Mouse (Mus musculus): ENCODE results near the gene Sik3. TPM values are rescaled to one million over a fixed set of nuclear protein-coding genes. Genes with fewer than 3 reads are reported as not detected.

Gene Sik3
- polyA plus RNA-seq, 1 experiment from 2014 or later = 11.5 TPM

DNA sequence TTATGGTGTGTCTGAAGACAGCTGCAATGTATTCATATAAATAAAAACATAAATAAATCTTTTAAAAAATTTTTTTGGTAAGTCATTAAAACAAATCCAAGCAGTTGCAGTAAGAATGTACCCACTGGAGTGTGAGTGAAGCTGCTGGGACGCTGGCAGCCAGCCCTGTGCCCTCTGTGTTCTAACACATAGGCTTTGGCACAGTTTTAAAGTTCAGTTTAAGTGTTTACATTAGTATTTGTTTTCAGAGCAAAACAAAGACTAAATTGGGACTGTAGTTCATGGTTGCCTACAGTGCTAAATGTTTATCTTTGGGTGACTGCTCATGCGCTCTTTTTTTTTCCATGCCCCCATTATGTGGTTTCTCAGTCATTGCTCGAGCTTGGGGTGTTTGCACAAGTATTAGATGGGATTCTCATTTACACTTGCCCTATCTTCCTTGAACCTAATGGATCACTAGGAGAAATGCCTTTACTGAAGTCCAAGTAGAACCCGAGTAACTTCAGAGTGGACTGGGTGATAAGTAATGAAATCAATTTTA is 145.7 kb downstream of the Sik3 start:
- ATAC-seq (ENCODE audit: insufficient read depth, low FRiP score, low read depth) = no peak
- Histone ChIP-seq H3K4me3 (replicated peaks) (no peak overlapping the region), H3K9ac (no peak overlapping the region), H3K9me3 (no peaks in the 10 kb centered on the region), H3K36me3 (no peaks in the 10 kb centered on the region), H3K4me1 (peaks cover 9% of the 10 kb centered on the region; the same call in 1 of the 2 replicates), H3K27me3 (replicated peaks) (no peaks in the 10 kb centered on the region), H3K4me2 (no peak overlapping the region), H3K27ac (no peak overlapping the region)
- 59% methylated on average over 4 of the region's 4 CpGs for WGBS

DNA sequence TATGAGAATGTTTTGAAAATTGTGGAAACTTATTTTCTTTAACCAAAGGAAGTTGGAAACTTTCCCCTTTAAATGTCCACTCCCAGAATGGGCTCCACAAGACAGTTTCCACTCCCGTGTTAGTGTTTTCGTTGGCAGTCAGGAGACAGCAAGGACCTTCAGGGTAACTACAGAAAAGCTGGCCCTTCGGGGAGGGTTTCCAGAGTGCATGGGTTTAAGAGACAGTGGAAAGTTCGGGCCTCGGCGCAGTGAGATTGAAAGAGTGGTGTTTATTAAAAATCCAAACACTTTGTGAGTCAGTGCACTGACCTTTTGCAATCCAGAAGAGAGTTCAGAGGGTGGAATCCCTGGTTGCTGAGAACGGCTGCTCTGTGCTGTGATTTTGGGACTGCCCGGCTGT is 150.8 kb downstream of the Sik3 start:
- ATAC-seq (ENCODE audit: insufficient read depth, low FRiP score, low read depth) = no peak
- WGBS = 46% methylated on average over 8 of the region's 8 CpGs
- H3K9ac ChIP-seq = no peak overlapping the region

DNA sequence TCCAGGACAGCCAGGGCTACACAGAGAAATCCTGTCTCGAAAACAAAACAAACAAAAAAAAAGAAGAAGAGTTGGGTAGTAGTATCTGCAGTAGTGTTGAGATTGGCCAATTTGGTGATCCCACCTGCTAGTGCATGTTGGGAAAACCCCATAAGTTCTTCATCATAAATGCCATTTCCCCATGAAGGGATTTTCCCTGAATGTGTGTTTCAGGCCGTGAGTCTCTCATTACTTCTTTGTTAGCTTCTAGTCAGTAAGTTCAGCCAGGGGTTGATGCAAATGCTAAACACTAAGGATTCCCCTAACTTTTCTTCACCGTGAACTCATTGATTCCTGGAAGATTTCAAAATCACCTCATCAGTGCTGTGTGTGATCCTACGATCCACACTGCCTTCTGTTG is 156.2 kb downstream of the Sik3 start:
- no peaks in the 10 kb centered on the region for H3K27me3 ChIP-seq (replicated peaks)
- WGBS = 77% methylated on average over 4 of the region's 4 CpGs
- no peaks in the 10 kb centered on the region for H3K9me3 ChIP-seq
- no peak overlapping the region for H3K9ac ChIP-seq
- no peak overlapping the region for H3K4me3 ChIP-seq (replicated peaks)
- ATAC-seq (ENCODE audit: insufficient read depth, low FRiP score, low read depth) = no peak
- no peak overlapping the region for H3K27ac ChIP-seq
- no peaks in the 10 kb centered on the region for H3K36me3 ChIP-seq
- no peak overlapping the region for H3K4me2 ChIP-seq
- H3K4me1 ChIP-seq = no peaks in the 10 kb centered on the region

More for the DNA sequence above, 150.8 kb downstream of the Sik3 start:
- Histone ChIP-seq H3K4me1 (no peaks in the 10 kb centered on the region), H3K9me3 (no peaks in the 10 kb centered on the region), H3K27me3 (replicated peaks) (no peaks in the 10 kb centered on the region), H3K4me2 (no peak overlapping the region), H3K4me3 (replicated peaks) (no peak overlapping the region), H3K36me3 (no peaks in the 10 kb centered on the region), H3K27ac (peak overlapping the region; percentile 17; the same call in 1 of the 2 replicates)

DNA sequence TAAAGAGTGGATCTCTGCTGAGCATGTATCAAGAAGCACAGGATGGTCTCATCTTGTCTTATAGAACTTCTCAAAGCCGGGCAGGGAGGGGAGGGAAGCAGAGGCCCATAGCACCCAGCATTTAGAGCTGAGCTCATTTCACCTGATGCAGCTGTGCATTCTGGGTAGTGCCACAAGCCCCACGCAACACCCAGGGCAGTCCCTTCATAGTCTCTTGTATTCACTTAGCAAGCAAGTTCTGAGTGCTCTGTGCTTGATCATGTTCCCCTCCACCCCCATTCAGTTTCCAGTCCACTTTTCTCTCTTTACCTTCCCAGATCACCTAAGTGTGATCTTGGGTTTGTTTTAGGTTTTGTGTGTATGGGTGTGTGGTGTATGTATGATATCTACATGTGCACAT is 159.6 kb downstream of the Sik3 start:
- Histone ChIP-seq H3K4me2 (no peak overlapping the region), H3K4me1 (no peaks in the 10 kb centered on the region), H3K27ac (no peak overlapping the region), H3K9ac (no peak overlapping the region), H3K4me3 (replicated peaks) (no peak overlapping the region), H3K36me3 (no peaks in the 10 kb centered on the region), H3K9me3 (no peaks in the 10 kb centered on the region), H3K27me3 (replicated peaks) (no peaks in the 10 kb centered on the region)
- WGBS = 85% methylated on average over 2 of the region's 2 CpGs
- ATAC-seq (ENCODE audit: insufficient read depth, low FRiP score, low read depth) = no peak

DNA sequence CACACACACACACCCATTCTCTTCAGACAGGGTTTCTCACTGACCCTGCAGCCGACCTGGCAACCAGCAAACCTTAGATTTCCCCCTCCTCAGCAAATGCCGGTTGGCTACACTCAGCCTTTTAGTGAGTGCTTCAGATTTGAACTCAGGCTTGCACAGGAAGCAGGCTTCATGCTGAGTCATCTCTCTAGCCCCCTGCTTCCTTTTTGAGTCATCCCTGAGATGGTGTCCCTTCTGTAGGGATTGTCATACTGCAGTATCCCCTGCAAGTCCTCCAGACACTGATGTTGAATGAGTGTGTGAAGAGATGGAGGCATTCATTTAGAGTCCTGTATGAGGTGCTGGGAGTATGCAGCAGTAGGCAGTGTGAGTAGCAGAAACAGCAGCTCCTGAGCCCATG is 160.3 kb downstream of the Sik3 start:
- 37% methylated on average over 2 of the region's 2 CpGs for WGBS
- Histone ChIP-seq H3K4me3 (replicated peaks) (no peak overlapping the region), H3K27me3 (replicated peaks) (no peaks in the 10 kb centered on the region), H3K9ac (no peak overlapping the region), H3K36me3 (peaks cover 3% of the 10 kb centered on the region; the same call in 1 of the 2 replicates), H3K4me1 (no peaks in the 10 kb centered on the region), H3K9me3 (no peaks in the 10 kb centered on the region), H3K4me2 (no peak overlapping the region), H3K27ac (peak overlapping the region; percentile 67)
- ATAC-seq (ENCODE audit: insufficient read depth, low FRiP score, low read depth) = no peak

DNA sequence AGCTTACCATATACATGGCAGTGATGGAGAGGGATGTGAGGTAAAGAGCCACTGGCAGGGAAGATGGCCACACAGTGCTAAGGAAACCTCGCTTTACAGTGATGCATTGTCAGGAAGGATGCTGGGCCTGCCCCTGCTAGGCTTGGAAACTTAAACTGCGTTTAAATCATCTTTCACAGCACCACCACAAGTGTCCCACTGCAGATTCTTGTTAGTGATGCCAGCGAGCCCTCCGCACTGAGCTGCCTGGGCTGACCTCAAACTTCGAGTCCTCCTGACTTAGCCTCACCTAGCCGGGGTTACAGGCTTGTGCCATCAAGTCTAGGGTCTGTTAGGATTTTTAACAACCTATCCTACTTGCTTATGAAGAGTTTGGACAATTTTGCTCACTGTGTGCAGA is 161.3 kb downstream of the Sik3 start:
- no peak overlapping the region for H3K27ac ChIP-seq
- no peak overlapping the region for H3K4me3 ChIP-seq (replicated peaks)
- no peak for ATAC-seq (ENCODE audit: insufficient read depth, low FRiP score, low read depth)
- peaks cover 10% of the 10 kb centered on the region; the same call in 1 of the 2 replicates for H3K36me3 ChIP-seq
- H3K9ac ChIP-seq = no peak overlapping the region
- peaks cover 3% of the 10 kb centered on the region; the same call in 1 of the 2 replicates for H3K4me1 ChIP-seq
- no peak overlapping the region for H3K4me2 ChIP-seq
- WGBS = 80% methylated on average over 6 of the region's 6 CpGs
- no peaks in the 10 kb centered on the region for H3K27me3 ChIP-seq (replicated peaks)
- no peaks in the 10 kb centered on the region for H3K9me3 ChIP-seq

DNA sequence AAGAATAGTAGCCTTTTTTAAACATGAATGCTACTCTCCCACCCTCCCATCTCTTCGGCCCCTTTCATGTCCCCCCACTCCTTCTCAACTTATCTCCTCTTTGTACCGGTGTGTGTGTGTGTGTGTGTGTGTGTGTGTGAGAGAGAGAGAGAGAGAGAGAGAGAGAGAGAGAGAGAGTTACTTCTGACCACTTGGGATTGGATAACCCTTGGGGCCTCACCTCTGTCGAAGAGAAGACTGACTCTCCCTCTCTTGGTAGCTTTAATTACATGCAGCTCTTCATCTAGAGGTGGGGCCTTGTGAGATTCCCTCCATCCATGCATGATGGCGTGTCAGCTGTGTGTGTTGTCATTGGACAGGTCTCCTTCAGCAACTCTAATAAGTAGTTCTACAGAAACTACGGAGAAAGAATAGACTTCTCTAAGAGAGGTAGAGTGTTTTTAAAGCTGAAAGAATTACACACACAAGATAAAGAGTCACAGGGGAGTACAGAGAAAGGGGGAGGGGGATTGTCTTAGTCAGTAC is 162.2 kb downstream of the Sik3 start:
- Histone ChIP-seq H3K27me3 (replicated peaks) (no peaks in the 10 kb centered on the region), H3K4me3 (replicated peaks) (no peak overlapping the region), H3K27ac (no peak overlapping the region), H3K9me3 (no peaks in the 10 kb centered on the region), H3K36me3 (peaks cover 10% of the 10 kb centered on the region; the same call in 1 of the 2 replicates), H3K4me1 (peaks cover 3% of the 10 kb centered on the region; the same call in 1 of the 2 replicates), H3K4me2 (no peak overlapping the region), H3K9ac (no peak overlapping the region)
- ATAC-seq (ENCODE audit: insufficient read depth, low FRiP score, low read depth) = no peak
- WGBS = 74% methylated on average over 5 of the region's 5 CpGs

DNA sequence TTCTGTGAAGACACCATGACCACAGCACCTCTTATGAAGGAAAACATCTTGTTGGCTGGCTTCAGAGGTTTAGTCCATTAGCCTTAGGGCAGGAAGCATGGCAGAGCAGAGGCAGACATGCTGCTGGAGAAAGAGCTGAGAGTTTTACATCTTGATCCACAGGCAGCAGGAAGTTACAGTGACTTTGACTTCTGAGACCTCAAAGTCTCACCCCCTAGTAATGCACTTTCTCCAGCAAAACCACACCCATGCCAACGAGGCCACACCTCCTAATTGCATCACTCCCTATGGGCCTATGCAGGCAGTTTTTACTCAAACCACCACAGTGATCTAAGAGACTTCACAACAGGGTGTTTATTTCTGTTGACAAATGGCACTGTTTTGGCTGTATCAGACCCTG is 162.7 kb downstream of the Sik3 start:
- Histone ChIP-seq H3K36me3 (peaks cover 10% of the 10 kb centered on the region; the same call in 1 of the 2 replicates), H3K4me3 (replicated peaks) (no peak overlapping the region), H3K9me3 (no peaks in the 10 kb centered on the region), H3K27ac (no peak overlapping the region), H3K27me3 (replicated peaks) (no peaks in the 10 kb centered on the region), H3K9ac (no peak overlapping the region), H3K4me2 (no peak overlapping the region), H3K4me1 (peaks cover 3% of the 10 kb centered on the region; the same call in 1 of the 2 replicates)
- ATAC-seq (ENCODE audit: insufficient read depth, low FRiP score, low read depth) = no peak
- 37% methylated on average over 1 of the region's 1 CpGs for WGBS

DNA sequence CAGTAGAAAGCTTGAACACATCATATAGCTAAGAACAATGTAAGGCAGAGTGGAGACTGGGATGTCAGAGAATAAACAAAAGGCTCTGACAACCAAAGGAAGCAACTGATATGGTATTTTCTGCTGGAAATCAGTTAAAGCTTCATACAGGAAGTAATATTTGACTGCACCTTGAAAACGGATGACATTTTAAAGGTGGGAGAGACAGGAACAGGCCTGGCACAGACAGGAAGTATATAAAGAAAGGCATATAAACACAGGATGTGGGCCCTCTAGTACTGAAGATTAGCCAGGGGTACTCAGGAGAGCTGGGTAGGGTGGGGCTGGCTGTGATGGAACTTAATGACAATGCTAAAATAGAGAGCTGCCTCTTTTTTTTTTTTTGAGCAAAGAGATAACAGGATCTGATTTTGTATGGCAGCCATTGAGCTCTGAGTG is 163.3 kb downstream of the Sik3 start:
- H3K27me3 ChIP-seq (replicated peaks) = no peaks in the 10 kb centered on the region
- H3K9me3 ChIP-seq = no peaks in the 10 kb centered on the region
- H3K27ac ChIP-seq = no peak overlapping the region
- no peak overlapping the region for H3K9ac ChIP-seq
- ATAC-seq (ENCODE audit: insufficient read depth, low FRiP score, low read depth) = no peak
- peaks cover 10% of the 10 kb centered on the region; the same call in 1 of the 2 replicates for H3K36me3 ChIP-seq
- H3K4me2 ChIP-seq = no peak overlapping the region
- no peak overlapping the region for H3K4me3 ChIP-seq (replicated peaks)
- peaks cover 3% of the 10 kb centered on the region; the same call in 1 of the 2 replicates for H3K4me1 ChIP-seq
- 34% methylated on average over 1 of the region's 1 CpGs for WGBS

DNA sequence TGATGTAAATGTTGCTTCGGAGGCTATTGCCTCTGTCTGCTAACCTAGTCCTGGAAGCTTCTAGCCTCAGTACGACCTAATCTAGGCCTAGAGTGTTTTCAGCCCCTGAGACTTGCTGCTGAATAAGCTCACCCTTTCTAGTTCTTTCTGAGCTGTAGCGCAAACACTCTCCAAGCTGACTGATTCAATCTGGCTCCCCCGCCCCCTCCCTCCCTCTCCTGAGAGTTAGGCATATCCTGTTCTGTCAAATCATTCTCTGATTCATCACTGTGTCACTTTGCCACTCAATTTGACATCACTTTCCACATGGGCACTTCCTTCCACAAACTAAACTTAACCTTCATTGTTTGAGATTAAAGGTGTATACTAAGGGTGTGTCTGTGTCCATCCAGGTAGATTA is 164.0 kb downstream of the Sik3 start:
- WGBS = 81% methylated on average over 4 of the region's 4 CpGs
- H3K27ac ChIP-seq = no peak overlapping the region
- H3K9me3 ChIP-seq = no peaks in the 10 kb centered on the region
- H3K9ac ChIP-seq = no peak overlapping the region
- H3K27me3 ChIP-seq (replicated peaks) = no peaks in the 10 kb centered on the region
- peaks cover 3% of the 10 kb centered on the region; the same call in 1 of the 2 replicates for H3K4me1 ChIP-seq
- H3K4me3 ChIP-seq (replicated peaks) = no peak overlapping the region
- peaks cover 10% of the 10 kb centered on the region; the same call in 1 of the 2 replicates for H3K36me3 ChIP-seq
- ATAC-seq (ENCODE audit: insufficient read depth, low FRiP score, low read depth) = no peak
- H3K4me2 ChIP-seq = no peak overlapping the region

DNA sequence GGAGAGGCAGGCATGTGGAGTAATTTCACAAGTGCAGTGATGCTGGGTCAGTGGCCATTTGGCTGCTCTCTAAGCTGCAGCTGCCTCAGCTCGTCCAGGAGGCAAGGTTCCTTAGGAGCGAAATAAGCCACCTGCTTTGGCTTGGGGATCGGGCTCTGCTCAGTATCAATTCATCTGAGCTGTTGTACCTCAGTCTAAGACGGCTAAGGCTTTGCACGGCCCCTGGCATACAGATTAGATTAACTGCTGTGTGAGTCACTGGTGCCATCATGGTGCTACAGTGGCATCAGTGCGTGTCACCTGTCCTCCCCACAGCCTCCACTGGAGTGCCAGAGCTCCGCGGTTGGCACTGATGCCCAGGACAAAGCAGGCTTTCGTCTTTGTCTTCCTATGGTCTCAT is 166.0 kb downstream of the Sik3 start:
- no peak overlapping the region for H3K4me2 ChIP-seq
- ATAC-seq (ENCODE audit: insufficient read depth, low FRiP score, low read depth) = no peak
- H3K27ac ChIP-seq = no peak overlapping the region
- H3K27me3 ChIP-seq (replicated peaks) = no peaks in the 10 kb centered on the region
- H3K4me1 ChIP-seq = peaks cover 3% of the 10 kb centered on the region; the same call in 1 of the 2 replicates
- H3K9ac ChIP-seq = no peak overlapping the region
- peaks cover 10% of the 10 kb centered on the region; the same call in 1 of the 2 replicates for H3K36me3 ChIP-seq
- H3K9me3 ChIP-seq = no peaks in the 10 kb centered on the region
- no peak overlapping the region for H3K4me3 ChIP-seq (replicated peaks)
- WGBS = 76% methylated on average over 9 of the region's 9 CpGs

DNA sequence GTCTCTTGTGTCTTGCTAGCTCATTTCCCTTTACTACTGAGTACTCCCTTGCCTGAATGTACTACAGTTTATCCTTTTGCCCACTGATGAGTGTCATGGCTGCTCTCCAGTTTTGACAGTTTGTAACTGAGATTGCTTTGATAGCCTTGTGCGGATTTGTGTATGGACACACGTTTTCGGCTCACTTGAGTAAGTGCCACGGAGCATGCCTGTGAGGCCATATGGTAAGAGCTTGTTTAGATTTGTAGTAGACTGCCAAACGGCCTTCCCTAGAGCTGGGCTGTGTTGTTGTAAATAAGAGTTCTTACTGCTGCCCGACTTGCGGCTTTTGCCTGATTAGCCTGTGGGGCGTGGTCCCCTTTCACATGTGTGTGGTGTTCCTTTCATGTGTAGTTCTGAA is 168.7 kb downstream of the Sik3 start:
- H3K27me3 ChIP-seq (replicated peaks) = no peaks in the 10 kb centered on the region
- no peak overlapping the region for H3K27ac ChIP-seq
- peaks cover 3% of the 10 kb centered on the region; the same call in 1 of the 2 replicates for H3K4me1 ChIP-seq
- peaks cover 10% of the 10 kb centered on the region; the same call in 1 of the 2 replicates for H3K36me3 ChIP-seq
- no peak for ATAC-seq (ENCODE audit: insufficient read depth, low FRiP score, low read depth)
- no peak overlapping the region for H3K4me3 ChIP-seq (replicated peaks)
- no peak overlapping the region for H3K4me2 ChIP-seq
- WGBS = 51% methylated on average over 8 of the region's 8 CpGs
- no peaks in the 10 kb centered on the region for H3K9me3 ChIP-seq
- no peak overlapping the region for H3K9ac ChIP-seq

Data from stomach, embryonic 15.5 days (tissue).